Mouse (Mus musculus) hindbrain, embryonic 15.5 days (tissue): ENCODE results near the gene Gngt2. TPM values are rescaled to one million over a fixed set of nuclear protein-coding genes. Genes with fewer than 3 reads are reported as not detected.

Experiments
- ATAC-seq: fragments of 200-750 bp; cut with Nextera tagmentation; 2 replicates; pipeline ENCODE4 v1.8.0; 2017; ENCODE audit warnings: low read depth, moderate number of reproducible peaks, moderate TSS enrichment; ENCODE audit not compliant: low FRiP score
- H3K27ac ChIP-seq: fragments of 300-500 bp; sonication (generic); replicated peaks from 2 replicates; pipeline ENCODE4 v1.5.1; 2015; ENCODE audit warnings: mild to moderate bottlenecking, inconsistent platforms
- H3K27me3 ChIP-seq: fragments of 300-500 bp; sonication (generic); 2 replicates; pipeline ENCODE4 v1.6.1; 2015; ENCODE audit warnings: control low read depth, inconsistent platforms
- H3K36me3 ChIP-seq: fragments of 300-500 bp; sonication (generic); 2 replicates; pipeline ENCODE4 v1.6.1; 2015; ENCODE audit warnings: control low read depth, inconsistent platforms
- H3K4me1 ChIP-seq: fragments of 300-500 bp; sonication (generic); replicated peaks from 2 replicates; pipeline ENCODE4 v1.6.1; 2015; ENCODE audit warnings: control low read depth, inconsistent platforms
- H3K4me2 ChIP-seq: fragments of 300-500 bp; sonication (generic); 2 replicates; pipeline ENCODE4 v1.6.1; 2015; ENCODE audit warnings: moderate library complexity, mild to moderate bottlenecking, inconsistent platforms
- H3K4me3 ChIP-seq: fragments of 300-500 bp; sonication (generic); 2 replicates; pipeline ENCODE4 v1.5.1; 2015; ENCODE audit warnings: mild to moderate bottlenecking, inconsistent platforms
- H3K9ac ChIP-seq: fragments of 300-500 bp; sonication (generic); 2 replicates; pipeline ENCODE4 v1.6.1; 2015; ENCODE audit warnings: inconsistent platforms
- H3K9me3 ChIP-seq: fragments of 300-500 bp; sonication (generic); 2 replicates; pipeline ENCODE4 v1.6.1; 2016; ENCODE audit warnings: control low read depth, inconsistent platforms
- WGBS: fragments of 180-500 bp; shearing (Covaris S2); methylation state at CpG from one replicate; pipeline ENCODE4 v1.1.7; 2015; 5-methylcytosine and 5-hydroxymethylcytosine counted together
- polyA plus RNA-seq: library from polyadenylated mRNA; unstranded; fragments of >200 nt; fragmentation: Nextera tagmentation; extraction: Ambion mirVana; gene quantifications from 2 replicates; pipeline ENCODE4 v1.2.1, GENCODE M21; 2015

Gngt2 gene
- polyA plus RNA-seq, 1 experiment from 2014 or later = 1.8 TPM

DNA sequence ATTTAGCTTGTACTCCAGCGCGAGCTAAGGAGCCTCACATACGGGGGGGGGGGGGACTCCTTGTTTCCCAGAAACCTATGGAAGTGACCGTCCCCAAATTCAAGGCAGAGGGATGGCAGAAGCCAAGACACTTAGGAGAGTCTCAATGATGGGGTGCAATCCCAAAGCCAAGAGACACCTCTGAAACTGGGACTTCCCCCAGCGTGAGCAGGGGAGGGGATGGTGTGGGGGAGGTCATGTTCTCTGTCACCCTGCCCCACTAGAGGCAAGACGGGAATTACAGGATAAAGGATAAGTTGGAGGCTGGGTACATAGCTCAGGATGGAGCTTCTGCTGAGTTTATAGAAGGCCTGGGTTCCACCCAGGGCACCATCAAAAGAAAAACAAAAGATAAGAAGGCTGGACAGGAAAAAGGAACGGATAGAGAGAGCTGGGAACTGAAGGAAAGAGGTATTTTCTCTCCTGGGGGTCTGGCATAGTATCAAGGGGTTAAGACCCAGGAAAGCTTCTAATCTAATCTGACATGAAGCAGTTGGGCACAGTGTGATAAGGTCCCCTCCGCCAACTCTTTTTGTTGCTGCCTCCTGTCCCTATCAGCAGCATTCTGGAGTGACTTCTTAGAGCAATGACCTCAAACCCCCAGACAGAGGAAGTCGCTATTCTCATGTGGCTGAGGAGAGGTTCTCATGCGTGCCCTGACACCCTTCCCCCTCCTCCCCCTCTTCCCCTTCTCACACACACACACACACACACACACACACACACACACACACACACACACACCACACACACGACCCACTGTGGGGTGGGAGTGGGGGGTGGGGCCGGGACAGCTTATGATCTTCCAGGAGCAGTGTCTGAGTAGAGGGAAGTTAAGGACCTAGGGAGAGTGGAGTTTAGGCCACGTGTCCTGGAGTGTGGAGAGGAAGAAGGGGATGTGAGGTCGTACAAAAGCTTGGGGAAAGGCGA, 2.0 kb upstream of the Gngt2 start:
- peaks cover 26% of the 10 kb centered on the region for H3K4me1 ChIP-seq
- no peak overlapping the region for H3K4me3 ChIP-seq
- no peak overlapping the region for H3K4me2 ChIP-seq
- H3K36me3 ChIP-seq = no peaks in the 10 kb centered on the region
- no peaks in the 10 kb centered on the region for H3K9me3 ChIP-seq
- 27% methylated on average over 15 of the region's 15 CpGs for WGBS
- no peak overlapping the region for H3K9ac ChIP-seq
- no peak overlapping the region for H3K27ac ChIP-seq
- ATAC-seq = no peak
- peaks cover 63% of the 10 kb centered on the region for H3K27me3 ChIP-seq

- H3K4me3 ChIP-seq = no peak overlapping the region
- peaks cover 18% of the 10 kb centered on the region for H3K4me1 ChIP-seq
- peaks cover 55% of the 10 kb centered on the region for H3K27me3 ChIP-seq
- no peak overlapping the region for H3K4me2 ChIP-seq
- H3K9ac ChIP-seq = no peak overlapping the region
- no peak for ATAC-seq
- H3K9me3 ChIP-seq = no peaks in the 10 kb centered on the region
- H3K27ac ChIP-seq = no peak overlapping the region
- H3K36me3 ChIP-seq = no peaks in the 10 kb centered on the region
- WGBS = 44% methylated on average over 6 of the region's 6 CpGs
Measured at GRCm38 (mm10) chr11:95835832-95836231, 1.2 kb upstream of the Gngt2 start.

GRCm38 (mm10) chr11:95836433-95836832, 583 bp upstream of the Gngt2 start:
- Histone ChIP-seq H3K27ac (no peak overlapping the region), H3K9ac (no peak overlapping the region), H3K27me3 (peaks cover 49% of the 10 kb centered on the region), H3K36me3 (no peaks in the 10 kb centered on the region), H3K4me1 (peaks cover 12% of the 10 kb centered on the region), H3K4me2 (no peak overlapping the region), H3K9me3 (no peaks in the 10 kb centered on the region), H3K4me3 (no peak overlapping the region)
- WGBS = 63% methylated on average over 6 of the region's 6 CpGs
- no peak for ATAC-seq

GRCm38 (mm10) chr11:95838598-95838997, 1.6 kb downstream of the Gngt2 start:
- Histone ChIP-seq H3K27ac (no peak overlapping the region), H3K9ac (no peak overlapping the region), H3K27me3 (peaks cover 29% of the 10 kb centered on the region), H3K36me3 (no peaks in the 10 kb centered on the region), H3K9me3 (no peaks in the 10 kb centered on the region), H3K4me1 (peaks cover 8% of the 10 kb centered on the region), H3K4me3 (no peak overlapping the region), H3K4me2 (no peak overlapping the region)
- no peak for ATAC-seq
- WGBS = 77% methylated on average over 4 of the region's 4 CpGs

- Histone ChIP-seq H3K27ac (no peak overlapping the region), H3K9ac (no peak overlapping the region), H3K4me3 (no peak overlapping the region), H3K36me3 (no peaks in the 10 kb centered on the region), H3K9me3 (no peaks in the 10 kb centered on the region), H3K4me2 (no peak overlapping the region), H3K4me1 (peaks cover 3% of the 10 kb centered on the region), H3K27me3 (peaks cover 23% of the 10 kb centered on the region)
- 73% methylated on average over 8 of the region's 8 CpGs for WGBS
- ATAC-seq = no peak
Measured at GRCm38 (mm10) chr11:95838999-95839868, 2.2 kb downstream of the Gngt2 start.

GRCm38 (mm10) chr11:95840694-95841497, 3.9 kb downstream of the Gngt2 start:
- H3K36me3 ChIP-seq = no peaks in the 10 kb centered on the region
- no peak for ATAC-seq
- no peak overlapping the region for H3K27ac ChIP-seq
- H3K4me2 ChIP-seq = no peak overlapping the region
- no peak overlapping the region for H3K4me3 ChIP-seq
- H3K4me1 ChIP-seq = no peaks in the 10 kb centered on the region
- H3K9me3 ChIP-seq = no peaks in the 10 kb centered on the region
- WGBS = 78% methylated on average over 5 of the region's 5 CpGs
- H3K9ac ChIP-seq = no peak overlapping the region
- H3K27me3 ChIP-seq = peaks cover 6% of the 10 kb centered on the region

DNA sequence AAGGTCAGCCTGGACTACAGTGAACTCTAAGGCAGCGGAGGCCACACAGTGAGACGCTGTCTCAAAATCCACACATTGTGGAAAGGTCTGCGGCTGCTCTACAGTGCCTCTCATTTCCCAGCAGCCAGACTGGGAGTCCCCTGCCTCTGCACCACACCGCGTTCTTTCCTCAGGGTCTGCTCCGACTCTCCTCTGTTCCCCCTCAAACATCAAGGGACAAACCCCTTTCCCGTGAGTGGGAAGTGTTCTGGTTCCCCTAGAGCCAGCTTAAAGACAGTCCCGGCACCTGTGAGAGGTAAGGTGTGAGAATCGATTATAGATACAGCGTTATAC, 4.4 kb downstream of the Gngt2 start:
- H3K4me1 ChIP-seq = no peaks in the 10 kb centered on the region
- H3K4me2 ChIP-seq = peak overlapping the region; percentile 23; the same call in 1 of the 2 replicates
- no peak overlapping the region for H3K9ac ChIP-seq
- no peak overlapping the region for H3K27ac ChIP-seq
- WGBS = 61% methylated on average over 10 of the region's 10 CpGs
- H3K9me3 ChIP-seq = no peaks in the 10 kb centered on the region
- no peak for ATAC-seq
- peaks cover 2% of the 10 kb centered on the region; the same call in 1 of the 2 replicates for H3K27me3 ChIP-seq
- H3K36me3 ChIP-seq = no peaks in the 10 kb centered on the region
- H3K4me3 ChIP-seq = no peak overlapping the region

GRCm38 (mm10) chr11:95842074-95842681, 5.2 kb downstream of the Gngt2 start, which contains the start of gene Abi3:
Gene Abi3 (minus strand): TSS chr11:95842476.
- H3K4me2 ChIP-seq = peak within 1 kb of the TSS; percentile 23
- WGBS = 11% methylated on average over 11 of the region's 11 CpGs

DNA sequence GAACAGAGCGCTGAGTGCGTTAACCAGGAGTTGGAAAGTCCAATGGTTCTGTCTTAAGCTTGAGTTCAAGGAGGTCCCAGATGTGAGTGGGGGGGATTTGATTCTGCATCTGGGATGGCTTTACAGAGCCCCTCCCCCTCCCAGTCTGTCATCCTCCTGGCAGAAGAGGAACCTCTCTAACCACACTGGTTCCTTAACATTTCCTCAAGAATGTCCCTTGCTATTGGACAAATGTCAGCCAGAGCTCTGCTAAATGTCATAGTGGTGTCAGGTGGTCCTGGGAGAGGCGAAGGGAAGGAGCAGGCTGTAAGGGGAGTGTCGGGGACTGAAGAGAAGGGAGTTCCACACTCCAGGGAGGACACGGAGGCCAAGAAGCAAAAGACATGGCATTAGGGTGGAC, 5.9 kb downstream of the Gngt2 start:
- no peak for ATAC-seq
- WGBS = 83% methylated on average over 5 of the region's 5 CpGs
- Histone ChIP-seq H3K27ac (no peak overlapping the region), H3K4me1 (no peaks in the 10 kb centered on the region), H3K4me3 (no peak overlapping the region), H3K36me3 (no peaks in the 10 kb centered on the region), H3K9ac (no peak overlapping the region), H3K27me3 (0 out of 2 replicates have a peak, but pooled peaks cover 2% of the 10 kb centered on the region), H3K4me2 (no peak overlapping the region), H3K9me3 (no peaks in the 10 kb centered on the region)

More at GRCm38 (mm10) chr11:95842074-95842681, 5.2 kb downstream of the Gngt2 start, which contains the start of gene Abi3:
- H3K36me3 ChIP-seq = no peaks in the 10 kb centered on the region
- H3K4me3 ChIP-seq = no peak within 1 kb of the TSS
- no peak within 1 kb of the TSS for H3K9ac ChIP-seq
- 0 out of 2 replicates have a peak, but pooled peaks cover 2% of the 10 kb centered on the region for H3K27me3 ChIP-seq
- no peak within 1 kb of the TSS for H3K27ac ChIP-seq
- no peaks in the 10 kb centered on the region for H3K9me3 ChIP-seq
- no peaks in the 10 kb centered on the region for H3K4me1 ChIP-seq
- ATAC-seq = no peak

- WGBS = 54% methylated on average over 6 of the region's 6 CpGs
- H3K4me1 ChIP-seq = no peaks in the 10 kb centered on the region
- H3K36me3 ChIP-seq = no peaks in the 10 kb centered on the region
- H3K9me3 ChIP-seq = no peaks in the 10 kb centered on the region
- H3K9ac ChIP-seq = no peak overlapping the region
- 0 out of 2 replicates have a peak, but pooled peaks cover under 1% of the 10 kb centered on the region for H3K27me3 ChIP-seq
- ATAC-seq = no peak
- no peak overlapping the region for H3K4me2 ChIP-seq
- no peak overlapping the region for H3K4me3 ChIP-seq
- H3K27ac ChIP-seq = no peak overlapping the region
Measured at GRCm38 (mm10) chr11:95843421-95843950, 6.5 kb downstream of the Gngt2 start.

GRCm38 (mm10) chr11:95844935-95845334, 7.9 kb downstream of the Gngt2 start:
- WGBS = 74% methylated on average over 3 of the region's 4 CpGs
- ATAC-seq = no peak
- Histone ChIP-seq H3K27me3 (no peaks in the 10 kb centered on the region; the same call in 1 of the 2 replicates), H3K9ac (no peak overlapping the region), H3K36me3 (no peaks in the 10 kb centered on the region), H3K4me1 (no peaks in the 10 kb centered on the region), H3K4me2 (no peak overlapping the region), H3K4me3 (no peak overlapping the region), H3K27ac (no peak overlapping the region), H3K9me3 (no peaks in the 10 kb centered on the region)
